Mouse (Mus musculus) inflammation-experienced regulatory T-cells, adult 6 months (primary cell): ENCODE results near the gene Sept9. TPM values are rescaled to one million over a fixed set of nuclear protein-coding genes. Genes with fewer than 3 reads are reported as not detected.

ENCODE experiments used
- polyA plus RNA-seq, 3 experiments: library from polyadenylated mRNA; unstranded; fragments of 100-300 nt; shearing (Covaris generic); gene quantifications; one replicate each; pipeline ENCODE4 v1.2.1; 2017

Sept9 gene
- polyA plus RNA-seq, 3 experiments from 2014 or later: 313 to 340 (median 332) TPM

Other genes with a start within 250 kb of the Sept9 start
- 10 to 100 TPM; 20.1 to 25.6 (median 21.9) TPM for gene Sec14l1, start 84.5 kb upstream of the Sept9 start, polyA plus RNA-seq